Mouse (Mus musculus) intestine, embryonic 14.5 days (tissue): ENCODE results near the gene Arih1. TPM values are rescaled to one million over a fixed set of nuclear protein-coding genes. Genes with fewer than 3 reads are reported as not detected.

Experiments
- ATAC-seq: fragments of 200-750 bp; cut with Nextera tagmentation; replicated peaks from 2 replicates; pipeline ENCODE4 v1.8.0; 2017; ENCODE audit warnings: low read depth, moderate number of reproducible peaks, moderate TSS enrichment, moderate library complexity; ENCODE audit not compliant: low FRiP score, low TSS enrichment
- DNase-seq: peaks from one replicate; pipeline ENCODE4 v3.0.0-alpha.2; 2018; ENCODE audit warnings: low spot score
- H3K27ac ChIP-seq: fragments of 300-500 bp; sonication (generic); 2 replicates; pipeline ENCODE4 v1.5.1; 2014; ENCODE audit warnings: low read depth, mild to moderate bottlenecking, control low read depth
- H3K27me3 ChIP-seq: fragments of 300-500 bp; sonication (generic); replicated peaks from 2 replicates; pipeline ENCODE4 v1.6.1; 2014; ENCODE audit warnings: low read length, control low read depth; ENCODE audit not compliant: control insufficient read depth, insufficient read depth
- H3K36me3 ChIP-seq: fragments of 300-500 bp; sonication (generic); 2 replicates; pipeline ENCODE4 v1.6.1; 2014; ENCODE audit warnings: low read length, control low read depth; ENCODE audit not compliant: control insufficient read depth, insufficient read depth
- H3K4me1 ChIP-seq: fragments of 300-500 bp; sonication (generic); replicated peaks from 2 replicates; pipeline ENCODE4 v1.6.1; 2014; ENCODE audit warnings: low read length, control low read depth, mixed read lengths; ENCODE audit not compliant: control insufficient read depth, insufficient read depth
- H3K4me2 ChIP-seq: fragments of 300-500 bp; sonication (generic); 2 replicates; pipeline ENCODE4 v1.6.1; 2014; ENCODE audit warnings: low read length
- H3K4me3 ChIP-seq: fragments of 300-500 bp; sonication (generic); 2 replicates; pipeline ENCODE4 v1.5.1; 2014; ENCODE audit warnings: low read depth, low read length, control low read depth, mixed read lengths
- H3K9ac ChIP-seq: fragments of 300-500 bp; sonication (generic); 2 replicates; pipeline ENCODE4 v1.6.1; 2014; ENCODE audit warnings: mild to moderate bottlenecking, low read length
- H3K9me3 ChIP-seq: fragments of 300-500 bp; sonication (generic); 2 replicates; pipeline ENCODE4 v1.6.1; 2016; ENCODE audit warnings: low read length, control low read depth; ENCODE audit not compliant: control insufficient read depth
- WGBS: fragments of 180-500 bp; shearing (Covaris S2); extraction: QIAGEN DNeasy Blood & Tissue Kit; methylation state at CpG from one replicate; pipeline ENCODE4 v1.1.7; 2014; 5-methylcytosine and 5-hydroxymethylcytosine counted together
- polyA plus RNA-seq: library from polyadenylated mRNA; unstranded; fragments of >200 nt; fragmentation: Nextera tagmentation; extraction: Ambion mirVana; gene quantifications from 2 replicates; pipeline ENCODE4 v1.2.1, GENCODE M21; 2014

The Arih1 gene
- polyA plus RNA-seq = 16.0 and 18.3 TPM in 2 replicates

DNA sequence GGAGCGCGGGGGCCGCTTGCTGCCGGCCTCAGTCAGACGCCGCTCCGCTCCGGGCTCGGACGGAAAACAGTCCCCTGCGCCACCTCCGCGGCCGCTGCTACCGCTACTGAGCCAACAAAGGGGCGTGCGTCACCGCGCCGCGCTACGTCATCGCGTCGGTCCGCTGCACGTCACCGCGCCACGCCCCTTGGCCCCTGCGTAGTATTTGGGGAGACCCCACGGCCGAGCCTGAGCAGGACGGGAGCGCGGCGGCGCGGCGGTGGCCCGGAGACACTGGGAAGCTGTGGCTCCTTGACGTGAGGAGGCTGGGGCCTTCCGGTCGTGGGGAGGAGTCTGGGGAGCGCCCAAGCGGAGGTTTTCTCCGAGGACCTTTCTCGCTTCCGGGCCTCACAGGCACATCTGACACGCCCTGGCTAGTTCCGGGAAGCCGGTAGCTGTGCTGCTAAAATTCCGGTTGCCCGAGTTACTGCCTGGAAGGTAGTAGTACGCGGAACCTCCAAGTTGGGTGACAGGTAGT, at the start of gene Arih1:
TSS of gene Arih1 (minus strand) at position 70 of the 517 bp plus-strand sequence.
- DNase-seq = peak; percentile 99
- Histone ChIP-seq H3K9ac (peak within 1 kb of the TSS; percentile 98), H3K4me1 (peaks cover 4% of the 10 kb centered on the region; the same call in 1 of the 2 replicates), H3K4me2 (peak within 1 kb of the TSS; percentile 69), H3K27ac (peak within 1 kb of the TSS; percentile 99), H3K36me3 (no peaks in the 10 kb centered on the region), H3K4me3 (peak within 1 kb of the TSS; percentile 94), H3K27me3 (no peaks in the 10 kb centered on the region), H3K9me3 (no peaks in the 10 kb centered on the region)
- WGBS = under 1% methylated on average over 41 of the region's 56 CpGs
- ATAC-seq = peak; percentile 98

DNA sequence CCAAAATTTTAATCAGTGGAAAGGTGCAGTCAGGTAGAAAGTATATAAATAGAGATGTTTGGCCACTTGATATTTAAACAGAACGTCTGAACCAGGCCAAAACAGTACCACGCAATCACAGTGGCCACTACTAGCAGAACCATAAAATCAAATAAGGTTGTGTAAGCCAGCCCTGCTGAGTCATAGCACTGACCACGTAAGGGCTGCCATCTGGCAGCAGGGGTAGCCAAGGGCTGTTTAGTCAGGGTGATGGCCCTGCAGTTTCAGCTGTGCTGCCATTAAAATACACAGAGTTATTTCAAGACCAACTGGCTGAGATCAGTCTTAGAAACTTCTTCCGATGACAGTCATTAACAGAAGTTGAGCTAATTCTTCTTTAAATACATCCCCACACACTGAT, 47.5 kb upstream of the Arih1 start:
- Histone ChIP-seq H3K9ac (no peak overlapping the region), H3K4me2 (no peak overlapping the region), H3K4me1 (peaks cover under 1% of the 10 kb centered on the region; the same call in 1 of the 2 replicates), H3K4me3 (no peak overlapping the region), H3K36me3 (no peaks in the 10 kb centered on the region), H3K27ac (no peak overlapping the region), H3K9me3 (no peaks in the 10 kb centered on the region), H3K27me3 (no peaks in the 10 kb centered on the region)
- ATAC-seq (no peak), DNase-seq (no peak)
- WGBS = 73% methylated on average over 4 of the region's 4 CpGs

DNA sequence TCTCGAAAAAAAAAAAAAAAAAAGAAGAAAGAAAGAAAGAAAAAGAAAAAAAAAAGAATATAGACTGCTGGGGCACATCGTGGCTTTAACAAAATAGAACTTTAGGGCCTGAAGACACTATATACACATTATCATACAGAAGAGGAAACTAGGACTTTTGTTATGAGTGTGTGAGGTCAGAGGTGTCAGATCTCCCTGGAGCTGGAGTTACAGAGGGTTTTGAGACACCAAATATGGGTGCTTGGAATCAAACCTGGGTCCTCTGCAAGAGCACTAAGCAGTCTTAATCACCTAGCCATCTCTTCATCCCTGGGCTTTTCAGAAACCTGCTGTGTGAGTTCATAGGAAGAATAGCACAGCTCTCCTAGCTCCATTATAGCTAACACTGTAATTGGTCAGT, 47.0 kb upstream of the Arih1 start:
- no peaks in the 10 kb centered on the region for H3K36me3 ChIP-seq
- H3K4me3 ChIP-seq = no peak overlapping the region
- WGBS = 74% methylated on average over 2 of the region's 2 CpGs
- no peaks in the 10 kb centered on the region for H3K9me3 ChIP-seq
- no peak overlapping the region for H3K27ac ChIP-seq
- DNase-seq = no peak
- H3K27me3 ChIP-seq = no peaks in the 10 kb centered on the region
- H3K4me2 ChIP-seq = no peak overlapping the region
- no peak overlapping the region for H3K9ac ChIP-seq
- no peaks in the 10 kb centered on the region for H3K4me1 ChIP-seq
- ATAC-seq = no peak

DNA sequence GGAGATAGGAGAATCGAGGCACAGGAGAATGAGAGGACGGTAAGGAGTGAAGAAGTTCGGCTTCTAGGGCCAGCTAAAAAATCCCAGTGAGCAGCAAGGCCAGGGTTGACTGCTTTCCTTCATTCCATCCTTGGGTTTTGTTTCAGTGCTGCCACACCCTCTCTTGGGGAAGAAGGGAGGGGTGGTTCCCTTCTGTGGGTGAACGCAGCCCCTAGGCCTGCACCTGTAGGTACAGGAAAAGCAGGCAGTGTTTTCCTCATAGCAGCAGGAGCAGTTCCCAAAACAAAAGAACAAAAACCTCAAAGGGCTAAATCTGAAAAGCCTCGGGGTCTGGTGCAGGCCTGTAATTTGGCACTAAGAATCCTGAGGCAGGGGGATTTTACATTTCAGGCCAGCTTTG, 45.2 kb upstream of the Arih1 start:
- WGBS = 54% methylated on average over 5 of the region's 5 CpGs
- Histone ChIP-seq H3K27ac (no peak overlapping the region), H3K4me1 (no peaks in the 10 kb centered on the region), H3K4me2 (no peak overlapping the region), H3K27me3 (no peaks in the 10 kb centered on the region), H3K9ac (no peak overlapping the region), H3K36me3 (no peaks in the 10 kb centered on the region), H3K9me3 (no peaks in the 10 kb centered on the region), H3K4me3 (no peak overlapping the region)
- ATAC-seq = no peak
- DNase-seq = no peak

DNA sequence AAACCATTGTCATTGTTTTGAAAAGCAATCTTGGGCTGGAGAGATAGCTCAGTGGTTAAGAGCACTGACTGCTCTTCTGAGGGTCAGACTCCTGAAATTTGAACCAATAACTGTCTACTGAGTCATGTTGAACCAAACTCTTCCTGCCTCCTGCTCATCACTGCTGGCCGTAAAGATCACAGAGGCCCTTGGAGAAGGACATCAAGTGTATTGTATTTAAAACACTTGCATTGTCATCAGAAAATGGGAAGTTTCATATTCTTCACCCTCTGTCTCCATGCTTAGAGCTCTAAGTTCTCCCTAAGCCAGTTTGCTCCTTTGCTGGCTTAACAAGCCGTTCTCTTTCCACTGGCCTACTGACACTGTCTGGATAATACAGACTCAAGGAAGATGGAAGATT, 41.9 kb upstream of the Arih1 start:
- Histone ChIP-seq H3K27me3 (no peaks in the 10 kb centered on the region), H3K36me3 (no peaks in the 10 kb centered on the region), H3K4me2 (no peak overlapping the region), H3K27ac (no peak overlapping the region), H3K9me3 (no peaks in the 10 kb centered on the region), H3K4me1 (no peaks in the 10 kb centered on the region), H3K4me3 (no peak overlapping the region), H3K9ac (no peak overlapping the region)
- ATAC-seq = no peak
- 75% methylated on average over 2 of the region's 2 CpGs for WGBS
- no peak for DNase-seq

DNA sequence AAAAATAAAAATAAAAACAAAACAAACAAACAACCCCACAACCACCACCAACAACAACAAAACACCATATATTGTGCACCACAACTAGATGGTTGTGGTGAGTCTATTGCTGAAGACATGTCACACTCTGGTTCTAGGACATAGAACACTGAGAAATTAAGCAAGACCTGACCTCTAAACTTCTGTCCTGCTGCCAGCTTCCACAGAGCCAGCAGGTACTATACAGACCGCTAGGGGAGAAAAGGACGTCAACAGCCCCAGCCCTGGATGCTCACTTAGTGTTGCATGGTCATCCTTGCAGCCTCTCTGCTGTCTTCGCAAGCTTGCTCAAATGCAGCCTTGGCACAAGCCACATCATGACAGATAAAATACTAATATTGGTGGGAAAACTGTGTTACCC, 41.2 kb upstream of the Arih1 start:
- Histone ChIP-seq H3K4me3 (no peak overlapping the region), H3K4me1 (no peaks in the 10 kb centered on the region), H3K27ac (no peak overlapping the region), H3K36me3 (no peaks in the 10 kb centered on the region), H3K9me3 (no peaks in the 10 kb centered on the region), H3K4me2 (no peak overlapping the region), H3K9ac (no peak overlapping the region), H3K27me3 (no peaks in the 10 kb centered on the region)
- ATAC-seq (no peak), DNase-seq (no peak)
- 86% methylated on average over 3 of the region's 3 CpGs for WGBS

DNA sequence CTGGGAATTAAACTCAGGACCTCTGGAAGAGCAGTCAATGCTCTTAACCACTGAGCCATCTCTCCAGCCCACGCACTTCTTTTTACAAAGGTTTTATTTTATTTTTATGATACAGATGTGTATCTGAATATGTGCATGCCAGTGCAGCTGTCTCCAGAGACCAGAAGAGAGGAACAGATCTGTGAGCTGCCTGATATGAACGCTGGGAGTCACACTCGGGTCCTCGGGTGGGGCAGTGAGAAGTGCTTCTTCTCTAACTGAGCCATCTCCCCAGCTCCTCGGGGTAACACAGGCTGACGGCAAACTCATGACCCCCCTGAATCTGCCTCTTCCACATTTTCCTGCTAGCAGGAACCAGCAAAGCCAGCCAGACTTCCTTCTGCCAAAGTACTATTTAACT, 40.3 kb upstream of the Arih1 start:
- H3K36me3 ChIP-seq = no peaks in the 10 kb centered on the region
- DNase-seq = no peak
- ATAC-seq = no peak
- no peak overlapping the region for H3K4me3 ChIP-seq
- H3K27ac ChIP-seq = no peak overlapping the region
- no peaks in the 10 kb centered on the region for H3K27me3 ChIP-seq
- no peaks in the 10 kb centered on the region for H3K4me1 ChIP-seq
- H3K9ac ChIP-seq = no peak overlapping the region
- 78% methylated on average over 6 of the region's 6 CpGs for WGBS
- no peak overlapping the region for H3K4me2 ChIP-seq
- H3K9me3 ChIP-seq = no peaks in the 10 kb centered on the region

DNA sequence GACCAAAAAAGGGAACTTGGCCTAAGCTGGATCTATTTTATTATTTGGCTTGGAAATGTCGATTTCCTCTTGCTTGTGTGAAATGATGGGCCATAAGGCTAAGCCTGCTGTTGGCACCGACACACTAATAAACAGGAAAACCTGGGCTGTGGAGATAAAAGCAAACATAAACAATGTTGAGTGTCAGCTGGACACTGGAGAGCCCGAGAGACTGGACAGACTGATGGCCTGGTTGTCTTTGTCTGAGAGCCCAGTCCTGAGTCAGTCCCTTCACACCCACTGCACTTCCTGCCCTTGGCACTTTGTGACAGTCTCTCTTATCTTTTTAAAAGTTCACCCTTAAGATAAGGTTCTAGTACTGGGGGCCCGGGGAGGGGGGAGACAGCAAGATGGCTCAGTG, 36.5 kb upstream of the Arih1 start:
- no peaks in the 10 kb centered on the region for H3K27me3 ChIP-seq
- no peak overlapping the region for H3K27ac ChIP-seq
- DNase-seq = no peak
- no peak overlapping the region for H3K4me2 ChIP-seq
- H3K4me3 ChIP-seq = no peak overlapping the region
- WGBS = 45% methylated on average over 4 of the region's 4 CpGs
- no peaks in the 10 kb centered on the region for H3K36me3 ChIP-seq
- no peaks in the 10 kb centered on the region for H3K4me1 ChIP-seq
- ATAC-seq = no peak
- H3K9ac ChIP-seq = no peak overlapping the region
- no peaks in the 10 kb centered on the region for H3K9me3 ChIP-seq

DNA sequence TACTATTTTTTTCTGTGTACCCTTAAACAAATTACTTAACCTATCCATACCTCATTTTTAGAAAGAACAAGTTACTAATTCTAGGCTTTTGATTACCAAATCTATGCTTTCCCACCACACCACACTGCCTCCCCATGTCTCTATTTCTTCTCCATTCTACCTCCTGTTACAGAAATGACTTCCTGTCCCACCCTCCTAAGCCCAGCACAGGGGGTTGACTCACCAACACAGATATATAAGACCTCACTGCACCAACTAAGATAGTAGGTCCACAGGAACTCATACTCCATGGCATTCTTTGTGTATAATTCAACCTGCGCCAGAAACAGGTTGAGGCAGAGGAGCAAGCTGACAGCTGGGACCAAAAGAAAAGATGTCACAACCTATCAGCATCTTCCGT, 33.0 kb upstream of the Arih1 start:
- Histone ChIP-seq H3K9me3 (no peaks in the 10 kb centered on the region), H3K9ac (no peak overlapping the region), H3K4me1 (no peaks in the 10 kb centered on the region), H3K4me2 (no peak overlapping the region), H3K36me3 (no peaks in the 10 kb centered on the region), H3K4me3 (no peak overlapping the region), H3K27me3 (no peaks in the 10 kb centered on the region), H3K27ac (no peak overlapping the region)
- WGBS = 88% methylated on average over 2 of the region's 2 CpGs
- DNase-seq = peak; percentile 33
- ATAC-seq = no peak
